Mouse (Mus musculus) olfactory bulb, adult 2 months (tissue): ENCODE measurements around the gene A4galt.

ENCODE experiments used
- CTCF ChIP-seq: fragments of 200-500 bp; IDR thresholded peaks from 2 replicates; pipeline ENCODE4 v1.5.1; 2012; ENCODE audit warnings: low read depth, mild to moderate bottlenecking, low read length, moderate library complexity; ENCODE audit not compliant: insufficient read depth
- POLR2A ChIP-seq: fragments of 200-500 bp; IDR thresholded peaks from 2 replicates; pipeline ENCODE4 v1.6.1; 2012; ENCODE audit warnings: mild to moderate bottlenecking, low read depth, low read length, moderate library complexity; ENCODE audit not compliant: insufficient read depth

DNA sequence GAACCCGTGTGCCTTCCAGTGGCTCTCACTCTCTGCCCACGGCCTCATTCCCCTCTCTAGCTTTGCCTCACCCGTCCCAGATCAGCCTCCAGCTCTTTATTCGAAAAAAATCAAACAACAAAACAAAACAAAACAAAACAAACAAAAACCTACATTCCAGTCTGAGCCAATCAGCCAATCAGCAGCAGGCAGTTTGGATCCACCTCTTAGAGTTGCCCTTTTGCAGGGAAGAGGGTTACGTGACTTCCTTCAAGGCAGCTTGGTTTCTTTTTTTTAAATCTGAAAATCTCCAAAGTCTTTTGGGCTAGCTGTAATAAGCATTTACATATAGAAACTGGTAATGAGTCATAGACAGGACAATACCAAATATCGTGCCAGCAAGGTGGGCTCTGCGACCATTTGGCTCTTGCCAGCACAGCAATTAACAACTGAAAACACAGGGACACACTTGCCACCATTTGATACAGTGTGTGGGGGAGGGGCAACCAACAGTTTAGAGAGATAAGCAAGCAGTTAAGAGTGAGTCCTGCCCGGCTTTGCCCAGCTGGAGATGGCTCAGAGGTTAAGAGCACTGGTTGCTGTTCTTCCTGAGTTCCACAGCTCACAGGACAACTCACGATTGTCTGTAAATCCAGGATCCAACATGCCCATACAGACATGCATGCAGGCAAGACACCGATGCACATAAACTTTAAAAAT, 2.9 kb upstream of the A4galt start:
- TF ChIP-seq CTCF: no peak
- TF ChIP-seq POLR2A: no peak
